Mouse (Mus musculus) c-Kit-positive CD71-positive TER-119-negative erythroid progenitor cells, embryonic 14.5 days (primary cell): ENCODE measurements around the gene Robo1.

Experiments used
- DNase-seq: peaks from one replicate; pipeline ENCODE4 v3.0.0-alpha.2; 2013; ENCODE audit warnings: low read depth

Gene Robo1

DNA sequence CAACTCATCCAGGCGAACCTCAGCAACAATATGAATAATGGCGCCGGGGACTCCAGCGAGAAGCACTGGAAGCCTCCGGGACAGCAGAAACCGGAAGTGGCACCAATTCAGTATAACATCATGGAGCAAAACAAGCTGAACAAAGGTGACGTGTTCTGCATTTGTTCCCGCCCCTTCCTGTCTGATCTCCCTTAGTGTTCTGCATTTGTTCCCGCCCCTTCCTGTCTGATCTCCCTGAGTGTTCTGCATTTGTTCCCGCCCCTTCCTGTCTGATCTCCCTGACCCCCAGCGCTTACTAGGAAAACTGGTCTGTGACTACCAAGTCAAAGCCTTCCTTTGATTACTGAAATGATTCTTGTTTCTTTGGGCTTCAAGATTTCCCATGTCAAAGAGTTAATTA is 696.5 kb downstream of the Robo1 start:
- DNase-seq: no peak

GRCm38 (mm10) chr16:73005831-73006230 is 697.7 kb downstream of the Robo1 start:
- DNase-seq: no peak

DNA sequence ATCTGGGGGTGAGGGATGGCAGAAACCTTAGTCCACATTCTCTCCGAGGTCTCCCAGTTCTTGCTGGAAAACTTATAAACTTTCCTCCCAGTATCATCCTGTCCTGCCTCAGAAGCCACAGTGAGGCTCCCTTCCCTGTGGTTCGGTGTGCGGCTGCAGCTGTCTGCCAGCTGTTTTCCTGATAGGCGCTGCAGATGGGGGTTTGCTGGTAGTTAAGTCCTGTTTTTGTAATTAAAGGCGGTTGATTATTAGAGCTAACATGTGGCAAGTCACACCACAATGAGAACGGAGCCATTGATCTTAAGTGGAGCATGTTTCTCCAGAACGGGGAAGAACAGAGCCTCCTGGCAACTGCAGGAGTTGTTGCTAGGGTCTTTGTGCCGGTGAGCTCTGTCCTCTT is 699.3 kb downstream of the Robo1 start:
- DNase-seq: no peak

DNA sequence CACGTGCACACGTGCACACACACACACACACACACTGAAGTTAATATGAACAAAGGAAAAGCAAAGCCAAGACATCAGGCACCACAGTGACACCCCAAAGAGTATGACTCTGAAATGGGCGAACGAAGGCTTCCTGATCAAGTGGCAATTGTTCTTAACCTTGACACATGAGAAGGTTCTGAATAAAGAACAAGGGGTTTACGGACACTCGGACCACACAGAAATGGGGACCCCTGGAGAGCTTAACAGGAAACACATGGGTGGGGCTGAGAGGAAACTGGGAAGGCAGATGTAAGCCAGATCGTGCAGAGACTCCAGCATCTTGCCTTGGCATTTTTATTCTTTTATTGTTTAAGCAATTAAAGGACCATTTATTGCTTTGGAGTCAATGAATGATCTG is 703.2 kb downstream of the Robo1 start:
- no peak for DNase-seq

DNA sequence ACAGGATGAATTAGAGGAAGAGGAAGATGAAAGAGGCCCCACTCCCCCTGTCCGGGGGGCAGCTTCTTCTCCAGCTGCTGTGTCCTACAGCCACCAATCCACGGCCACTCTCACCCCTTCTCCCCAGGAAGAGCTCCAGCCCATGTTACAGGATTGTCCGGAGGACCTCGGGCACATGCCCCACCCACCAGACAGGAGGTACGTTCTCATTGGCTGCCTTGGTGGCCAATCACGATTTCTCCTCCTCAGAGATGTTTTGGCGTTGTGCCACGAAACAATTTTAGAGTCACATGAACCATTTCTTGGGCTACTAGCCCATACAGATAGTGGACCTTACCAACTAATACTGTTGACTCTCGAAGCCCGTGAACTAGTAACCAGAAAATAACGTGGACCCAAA is 704.8 kb downstream of the Robo1 start:
- DNase-seq: no peak

- no peak for DNase-seq
Observed at GRCm38 (mm10) chr16:73014544-73014943, 706.4 kb downstream of the Robo1 start.

DNA sequence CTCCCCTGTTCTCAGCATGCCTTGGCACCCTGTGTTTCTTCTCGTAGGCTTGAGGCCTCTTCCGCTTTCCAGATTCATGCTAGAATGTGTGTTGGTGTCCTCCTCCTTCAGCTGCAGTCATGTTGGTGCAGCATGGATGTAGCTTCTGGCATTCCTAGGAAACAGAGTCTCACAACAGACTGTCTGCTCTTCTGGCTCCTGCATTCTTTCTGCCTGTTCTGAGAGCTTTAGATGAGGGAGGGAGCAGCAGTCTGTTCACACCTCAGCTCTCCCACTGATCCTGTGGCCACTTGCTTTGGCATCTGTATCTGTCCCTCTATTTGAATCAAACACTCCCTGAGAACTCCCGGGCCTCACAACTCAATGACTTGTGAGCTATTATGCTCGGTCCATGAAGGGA is 707.9 kb downstream of the Robo1 start:
- no peak for DNase-seq

GRCm38 (mm10) chr16:73016801-73017200 is 708.7 kb downstream of the Robo1 start:
- DNase-seq: no peak

- no peak for DNase-seq
Observed at GRCm38 (mm10) chr16:73024326-73024725, 716.2 kb downstream of the Robo1 start.

- no peak for DNase-seq
Observed at GRCm38 (mm10) chr16:73027692-73028091, 719.6 kb downstream of the Robo1 start.

GRCm38 (mm10) chr16:73030999-73031398 is 722.9 kb downstream of the Robo1 start:
- no peak for DNase-seq

DNA sequence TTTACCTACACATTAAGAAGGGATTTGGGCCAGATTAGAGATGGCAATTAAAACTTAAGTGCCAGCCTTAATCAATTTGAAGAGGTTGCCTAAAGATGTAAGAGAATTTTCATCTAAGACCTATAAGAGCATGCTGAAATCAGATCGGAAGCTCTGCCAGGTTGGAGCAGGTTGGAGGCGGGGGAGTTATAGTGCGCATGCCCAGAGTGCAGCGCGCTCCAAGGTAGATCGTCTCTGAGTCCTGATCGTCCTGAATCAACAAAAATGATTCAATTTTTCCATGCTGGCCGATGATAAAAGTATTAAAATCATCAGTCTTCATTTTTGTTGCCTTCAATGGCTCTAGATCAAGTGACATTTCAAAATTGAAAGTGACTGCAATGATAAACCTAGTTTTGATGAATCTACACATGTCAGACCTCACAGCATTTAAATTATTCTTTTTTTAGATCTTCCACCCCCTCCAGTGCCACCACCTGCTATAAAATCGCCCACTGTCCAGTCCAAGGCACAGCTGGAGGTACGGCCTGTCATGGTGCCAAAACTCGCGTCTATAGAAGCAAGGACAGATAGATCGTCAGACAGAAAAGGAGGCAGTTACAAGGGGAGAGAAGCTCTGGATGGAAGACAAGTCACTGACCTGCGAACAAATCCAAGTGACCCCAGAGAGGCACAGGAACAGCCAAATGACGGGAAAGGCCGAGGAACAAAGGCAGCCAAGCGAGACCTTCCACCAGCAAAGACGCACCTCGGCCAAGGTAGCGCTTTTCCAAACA is 727.3 kb downstream of the Robo1 start:
- no peak for DNase-seq

DNA sequence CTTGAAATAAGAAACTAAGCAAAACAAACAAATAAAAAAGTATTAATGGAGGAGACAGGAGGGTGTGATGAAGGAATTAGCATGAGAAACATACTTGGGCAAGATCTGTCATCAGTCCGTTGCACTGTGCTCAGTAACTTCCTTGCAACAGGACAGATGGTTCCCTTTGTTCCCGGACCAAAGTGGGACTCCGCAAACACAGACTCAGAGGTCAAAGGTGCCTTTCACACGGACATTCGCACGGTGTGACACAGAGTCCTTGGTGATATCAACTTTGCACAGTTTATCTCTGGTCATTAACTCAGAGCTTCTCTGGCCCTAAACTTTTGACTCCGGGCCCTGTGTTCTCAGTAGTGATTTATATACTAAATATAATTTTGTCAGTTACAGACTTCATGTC is 730.4 kb downstream of the Robo1 start:
- DNase-seq: no peak

DNA sequence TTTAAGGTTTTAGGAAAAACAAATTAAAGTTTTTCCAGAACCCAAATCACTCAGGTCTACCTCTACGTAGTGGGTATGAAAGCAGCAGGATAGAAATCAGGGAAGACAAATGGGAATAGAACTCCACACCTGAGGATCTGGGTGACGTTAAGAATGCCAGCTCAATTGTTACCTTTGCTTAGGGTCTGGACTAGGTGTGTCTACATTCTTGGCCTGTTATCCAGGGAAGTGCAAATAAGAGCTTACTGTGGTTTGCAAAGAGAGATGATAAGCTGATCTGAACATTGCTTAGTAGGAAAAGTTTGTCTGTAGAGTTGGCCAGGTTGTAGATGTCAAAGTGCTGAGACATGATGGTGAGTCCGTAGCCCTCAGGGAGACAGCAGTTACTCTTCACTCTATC is 754.4 kb downstream of the Robo1 start:
- DNase-seq: no peak

DNA sequence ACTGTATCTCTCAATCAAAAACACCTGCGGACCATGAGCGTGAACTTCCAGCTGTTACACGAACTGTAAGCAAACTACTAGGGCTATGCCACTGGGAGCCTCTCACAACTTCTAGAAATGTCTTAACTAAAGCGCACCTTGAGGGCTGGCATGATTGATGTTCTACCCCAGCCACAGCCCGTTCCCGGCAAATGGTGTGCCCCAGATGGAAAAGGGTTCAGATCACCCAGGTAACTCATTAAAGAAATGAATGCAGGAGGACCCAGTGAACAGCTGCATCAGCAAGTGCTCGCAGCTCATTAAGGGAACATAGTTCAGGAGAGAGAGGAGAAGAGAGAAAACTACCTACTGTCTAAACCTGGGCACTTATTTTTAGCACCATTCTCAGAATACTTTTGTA is 759.7 kb downstream of the Robo1 start:
- no peak for DNase-seq

DNA sequence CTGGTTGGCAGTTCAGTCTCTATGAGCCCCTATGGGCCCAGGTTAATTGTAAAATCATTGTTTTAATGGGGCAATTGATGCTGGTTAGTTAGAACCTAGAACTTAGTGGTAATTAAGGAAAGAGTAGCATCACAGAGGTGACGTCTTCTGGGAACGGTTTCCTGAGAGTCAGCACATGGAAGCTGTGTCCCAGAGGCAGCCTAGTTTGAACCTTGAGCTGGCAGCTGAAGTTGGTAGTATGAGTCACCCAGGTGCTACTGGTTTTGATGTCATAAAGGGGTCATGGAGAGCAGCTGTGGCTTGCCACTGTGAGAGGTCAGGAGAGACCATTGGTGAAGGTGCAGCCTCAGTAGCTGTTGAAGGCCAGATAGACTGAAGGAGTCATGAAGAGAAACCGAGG is 763.9 kb downstream of the Robo1 start:
- DNase-seq: no peak

DNA sequence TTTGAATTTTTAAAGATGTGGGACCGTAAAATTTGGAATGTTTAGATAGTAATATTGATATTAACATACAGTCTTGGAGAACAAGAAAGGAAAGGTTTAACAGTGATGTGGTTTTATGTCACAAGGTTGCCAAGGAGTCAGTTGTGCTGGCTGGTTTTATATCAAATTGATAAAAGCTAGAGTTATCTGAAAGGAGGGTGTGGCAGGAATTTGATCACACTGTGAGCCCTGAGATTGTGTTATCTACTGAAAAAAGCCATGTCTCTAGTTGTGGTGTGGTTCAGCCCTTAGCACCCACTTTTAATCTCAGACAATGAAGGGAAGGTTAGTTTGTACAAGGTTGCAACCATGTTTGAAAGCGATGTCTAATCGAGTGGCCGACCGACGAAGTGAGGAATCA is 764.8 kb downstream of the Robo1 start:
- DNase-seq: no peak

DNA sequence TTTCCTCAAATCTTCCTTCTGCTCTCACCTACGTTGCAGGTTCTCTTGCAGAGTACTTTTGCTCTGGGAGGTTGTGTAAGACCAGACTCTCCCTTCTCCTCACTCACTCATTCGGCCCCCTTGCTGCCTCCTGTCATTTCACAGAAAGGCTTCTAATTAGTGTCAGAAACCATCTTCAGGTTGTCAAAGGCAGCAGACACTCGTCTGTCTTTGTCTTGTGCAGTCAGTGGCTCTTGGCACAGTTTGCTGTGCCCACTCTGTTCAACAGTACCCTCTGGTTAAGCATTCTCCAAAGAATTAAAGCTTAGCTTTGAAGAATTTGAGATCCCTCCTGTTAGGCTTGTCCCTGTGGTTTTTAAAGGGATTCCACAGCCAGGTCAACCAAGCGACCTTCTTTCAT is 774.3 kb downstream of the Robo1 start:
- DNase-seq: no peak

DNA sequence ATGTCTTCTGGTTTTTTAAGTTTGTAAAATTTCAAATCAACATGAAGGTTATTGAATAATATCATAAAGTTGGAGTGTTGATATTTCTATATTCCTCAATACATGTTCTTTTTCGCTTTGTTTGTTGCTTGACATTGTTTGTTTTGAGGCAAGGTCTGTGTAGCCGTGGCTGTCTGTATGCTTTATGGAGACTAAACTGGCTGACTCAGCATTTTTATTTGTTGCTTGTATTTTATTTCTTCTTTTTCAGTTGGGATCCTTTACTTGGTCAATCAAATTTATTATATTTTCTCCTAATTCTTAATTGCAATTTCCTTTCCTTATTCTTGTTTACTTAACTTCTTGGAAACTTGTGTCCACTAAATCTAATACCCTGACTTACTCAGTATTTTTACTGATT is 775.0 kb downstream of the Robo1 start:
- DNase-seq: no peak
